Mouse (Mus musculus) gastrocnemius, postnatal 36 days (tissue): ENCODE data around the gene Pip5k1b. TPM values are rescaled to one million over a fixed set of nuclear protein-coding genes. Genes with fewer than 3 reads are reported as not detected.

Experiments
- DNase-seq, 2 experiments: peaks; one replicate each; pipeline ENCODE4 v3.0.0; 2022
- intact Hi-C: fragments of 180-260 bp; cut with DNase I; formaldehyde crosslinking; loops from one replicate; pipeline ENCODE4 v1.15.1; 2025
- total RNA-seq, 2 experiments: library from RNA; stranded (reverse); gene quantifications; 2 replicates each; pipeline ENCODE4 v1.2.3; 2021

Pip5k1b gene
- total RNA-seq, 2 experiments from 2014 or later: 0.44 to 0.46 TPM

- DNase-seq: no peak
- intact Hi-C loops: no loop called here
These were observed 239.5 kb downstream of the Pip5k1b start for GRCm38 (mm10) chr19:24316060-24316725.

GRCm38 (mm10) chr19:24315234-24315633 lies 240.4 kb downstream of the Pip5k1b start:
- intact Hi-C loops: no loop called here
- DNase-seq: no peak

- intact Hi-C loops: no loop called here
- no peak for DNase-seq
These were observed 241.0 kb downstream of the Pip5k1b start for GRCm38 (mm10) chr19:24314676-24315075.

- no peak for DNase-seq
- intact Hi-C loops: no loop called here
These were observed 242.9 kb downstream of the Pip5k1b start for GRCm38 (mm10) chr19:24312556-24313342.

GRCm38 (mm10) chr19:24312046-24312445 lies 243.6 kb downstream of the Pip5k1b start:
- intact Hi-C loops: no loop called here
- no peak for DNase-seq

- intact Hi-C loops: no loop called here
- DNase-seq: peak; percentile 13 to 18
These were observed 247.4 kb downstream of the Pip5k1b start for GRCm38 (mm10) chr19:24308305-24308705.

DNA sequence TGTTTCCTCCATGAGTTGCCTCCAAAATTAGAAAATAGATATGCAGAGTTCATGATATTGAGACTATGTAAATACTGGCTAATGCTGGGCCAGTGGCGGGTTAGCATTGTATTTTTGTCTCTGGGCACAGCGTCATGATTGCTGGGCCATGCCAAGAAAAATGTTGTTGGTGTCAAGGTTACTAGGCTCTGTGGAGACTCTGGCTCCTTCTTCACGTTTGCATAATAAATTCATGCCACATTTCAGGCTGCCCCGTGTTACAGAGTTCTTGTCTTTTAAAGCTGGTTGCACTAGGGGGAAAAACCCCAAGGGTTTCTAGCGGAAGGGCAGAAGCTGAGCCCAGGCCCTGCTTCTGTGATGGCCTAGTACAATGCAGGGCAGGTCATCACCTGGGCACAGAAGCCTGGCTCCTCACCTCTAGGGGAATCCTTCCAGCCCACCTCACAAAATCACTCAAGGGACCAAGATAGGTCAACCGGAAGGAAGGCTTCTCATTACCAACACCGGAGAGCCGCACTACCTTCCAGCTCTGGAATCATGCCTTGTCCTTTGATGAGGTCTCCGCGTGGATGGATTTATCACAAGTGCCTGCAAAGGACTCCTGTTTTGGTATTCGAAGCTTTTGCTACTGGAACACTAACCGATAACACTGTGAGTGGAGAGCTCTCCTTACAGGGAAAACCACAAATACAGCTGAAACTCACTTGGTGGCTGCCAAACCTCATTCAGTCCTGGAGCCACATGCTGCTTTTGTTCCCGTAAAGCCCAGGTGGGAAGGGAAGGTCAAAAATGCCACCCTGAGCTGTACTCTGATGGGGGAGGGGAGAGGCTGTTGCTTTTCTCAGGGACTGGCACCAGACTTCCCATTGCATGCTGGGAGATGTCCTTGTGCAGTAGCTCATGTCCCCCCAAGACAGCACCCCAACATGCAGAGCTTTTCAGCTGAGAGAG lies 248.1 kb downstream of the Pip5k1b start:
- intact Hi-C loops: no loop called here

DNA sequence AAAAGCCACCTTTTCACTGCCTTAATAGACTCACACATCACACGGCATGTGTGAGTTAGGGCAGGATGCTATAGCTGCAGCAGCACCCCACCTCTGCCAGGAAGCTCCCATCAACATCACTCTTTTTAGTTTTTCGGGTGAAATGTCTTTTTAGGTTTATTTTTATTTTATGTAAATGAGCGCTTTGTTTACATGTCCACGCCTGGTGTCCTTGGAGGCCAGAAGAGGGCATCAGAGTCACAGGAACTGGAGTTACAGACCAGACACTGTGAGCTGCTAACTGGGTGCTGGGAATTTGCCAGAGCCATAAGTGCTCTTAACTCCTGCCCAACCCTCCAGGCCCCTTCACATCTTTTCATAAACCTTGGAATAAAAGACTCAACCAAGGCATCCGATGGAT lies 249.3 kb downstream of the Pip5k1b start:
- intact Hi-C loops: no loop called here
- DNase-seq: no peak

More for the DNA sequence above, 248.1 kb downstream of the Pip5k1b start:
- DNase-seq: no peak

DNA sequence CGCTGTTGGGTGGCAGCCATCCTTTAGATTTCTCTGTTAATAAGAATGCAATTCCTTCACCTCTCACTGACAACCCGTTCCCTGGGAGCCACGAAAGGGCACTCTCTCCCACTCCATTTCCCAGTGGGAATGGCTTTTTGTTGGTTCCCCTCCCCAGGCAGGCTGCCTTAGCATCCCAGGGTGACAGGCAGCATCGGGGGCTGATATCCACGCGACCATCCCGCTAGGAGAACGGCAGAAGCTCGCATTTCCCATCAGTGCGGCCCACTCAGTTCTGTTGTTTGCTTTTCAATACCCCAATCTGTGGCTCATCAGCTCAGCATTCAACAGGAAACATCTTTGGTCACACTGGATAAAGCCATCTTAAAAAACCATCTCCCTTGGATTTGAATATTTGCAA lies 253.5 kb downstream of the Pip5k1b start:
- intact Hi-C loops: loop anchor here (5.0 kb wide), 4 partner anchors 175 to 585 kb away; partner anchors contain the start of gene Fam122a
- no peak for DNase-seq

- DNase-seq: no peak
- intact Hi-C loops: loop anchor here (5.0 kb wide), 4 partner anchors 176 to 586 kb away; partner anchors contain the start of gene Fam122a
These were observed 253.9 kb downstream of the Pip5k1b start for GRCm38 (mm10) chr19:24301768-24302148.

DNA sequence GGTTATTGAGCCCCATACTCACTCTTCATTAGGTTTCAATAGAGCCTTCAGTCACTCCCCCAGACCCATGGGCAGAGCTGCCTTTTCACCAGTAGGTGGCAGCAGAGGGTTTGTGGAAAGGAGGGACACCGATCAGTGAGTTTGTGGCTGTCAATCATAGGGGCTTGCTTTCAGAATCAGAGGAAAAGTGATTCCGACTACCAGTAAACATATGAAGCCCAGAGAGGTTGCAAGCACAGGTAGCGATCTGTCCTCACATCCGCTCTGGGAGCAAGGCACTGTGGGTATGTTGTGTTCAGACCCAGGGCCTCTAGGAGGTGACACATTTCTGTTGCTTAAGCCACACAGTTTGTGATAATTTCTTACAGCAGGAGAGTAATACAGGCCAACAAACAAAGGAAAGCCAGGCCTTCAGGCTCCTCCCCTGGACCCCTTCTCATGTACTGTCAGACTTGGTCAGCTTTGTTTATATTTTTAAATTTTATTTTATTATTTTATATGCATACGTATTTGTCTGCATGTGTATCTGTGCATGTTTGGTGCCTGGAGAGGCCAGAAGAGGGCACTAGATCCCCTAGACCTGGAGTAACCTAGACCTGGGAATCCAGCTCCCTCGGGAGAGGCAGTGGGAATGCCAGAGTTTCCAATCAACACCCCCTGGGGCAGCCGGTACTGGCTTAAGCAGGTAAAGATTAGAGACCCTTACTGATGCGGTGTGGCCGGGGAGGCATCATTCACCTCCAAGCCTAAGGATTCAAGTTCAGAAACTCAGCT lies 254.5 kb downstream of the Pip5k1b start:
- peak; percentile 24 to 28 for DNase-seq
- intact Hi-C loops: loop anchor here (5.0 kb wide), 4 partner anchors 176 to 586 kb away; partner anchors contain the start of gene Fam122a

- intact Hi-C loops: no loop called here
These were observed 262.1 kb downstream of the Pip5k1b start for GRCm38 (mm10) chr19:24293537-24293936.

GRCm38 (mm10) chr19:24284187-24284586 lies 271.5 kb downstream of the Pip5k1b start:
- intact Hi-C loops: no loop called here
- DNase-seq: no peak

More at GRCm38 (mm10) chr19:24293537-24293936, 262.1 kb downstream of the Pip5k1b start:
- no peak for DNase-seq

GRCm38 (mm10) chr19:24281288-24281980 lies 274.2 kb downstream of the Pip5k1b start:
- no peak for DNase-seq
- intact Hi-C loops: no loop called here

GRCm38 (mm10) chr19:24280601-24281228 lies 275.0 kb downstream of the Pip5k1b start, which contains the start of gene Fxn:
Gene Fxn (minus strand): TSS chr19:24280605.
- DNase-seq: peak in 1 of 2 experiments; percentile 17
- intact Hi-C loops: no loop called here

DNA sequence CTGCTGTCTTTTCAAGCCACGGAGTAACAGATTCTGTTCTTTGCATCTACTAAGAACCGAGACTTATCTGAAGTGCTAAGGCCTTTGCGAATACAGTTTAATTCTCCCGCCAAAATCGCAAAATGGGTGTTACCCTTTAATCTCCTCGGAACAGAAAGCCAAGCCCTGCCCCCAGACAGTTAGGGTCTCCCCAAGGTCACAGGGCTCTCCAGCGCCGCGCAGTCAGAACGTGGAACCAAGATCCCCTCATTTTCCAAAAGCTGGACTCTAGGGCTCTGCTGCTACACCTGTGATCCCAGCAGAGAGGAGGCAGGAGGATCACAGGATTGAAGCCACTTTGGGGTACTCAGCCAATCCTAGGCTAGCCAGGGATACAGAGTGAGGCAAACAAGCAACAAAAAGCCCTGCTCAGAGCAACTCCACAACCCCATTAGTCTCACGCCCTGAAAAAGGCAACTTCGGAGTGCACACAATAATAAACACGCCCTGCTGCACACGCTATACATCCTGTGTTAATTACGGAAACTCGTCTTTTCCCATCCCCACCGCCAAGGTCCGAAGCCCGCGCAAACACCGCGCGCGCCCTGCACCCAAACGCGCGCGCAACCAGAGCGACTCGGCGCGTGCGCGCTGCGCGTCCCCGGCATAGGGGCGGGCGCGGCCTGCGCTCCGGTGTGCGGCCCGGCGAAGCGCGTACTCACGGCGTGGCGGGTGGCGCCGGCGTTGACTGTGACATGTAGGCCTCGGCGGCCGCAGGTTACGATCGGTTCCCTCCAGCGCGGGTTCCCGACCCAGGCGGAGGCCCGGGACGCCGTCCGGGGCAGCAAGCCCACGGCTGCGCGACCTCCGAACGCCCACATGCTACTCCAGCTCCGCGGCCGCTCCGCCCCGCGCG lies 275.7 kb downstream of the Pip5k1b start:
- intact Hi-C loops: no loop called here
- DNase-seq: peak; percentile 70 to 78

DNA sequence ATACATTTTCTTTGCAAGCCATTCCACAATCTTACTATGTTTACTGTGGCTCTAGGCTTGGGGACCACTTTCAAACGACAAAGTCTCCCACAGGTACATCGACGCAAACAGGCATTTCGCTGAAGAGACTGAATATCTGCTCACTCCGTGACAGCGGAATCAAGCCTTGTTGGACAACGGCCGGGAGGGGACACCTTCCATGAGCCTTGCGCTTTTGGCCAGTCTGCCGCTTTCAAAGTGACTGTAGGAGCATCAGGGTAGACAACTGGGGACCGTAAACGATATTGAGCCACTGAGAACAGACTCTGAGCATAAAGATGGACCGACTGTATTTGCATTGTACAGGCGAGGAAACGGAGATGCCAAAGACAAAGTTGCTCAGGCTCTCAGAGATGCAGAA lies 276.8 kb downstream of the Pip5k1b start:
- no peak for DNase-seq
- intact Hi-C loops: no loop called here
